Mouse (Mus musculus) liver, adult 2 months (tissue): ENCODE measurements around the gene Necab3.

Experiments used
- CTCF ChIP-seq: fragments of 200-500 bp; IDR thresholded peaks from 2 replicates; pipeline ENCODE4 v1.5.1; 2011; ENCODE audit warnings: low read depth, low read length, control low read depth
- POLR2A ChIP-seq: fragments of 200-500 bp; IDR thresholded peaks from 2 replicates; pipeline ENCODE4 v1.6.1; 2011; ENCODE audit warnings: low read length, control low read depth; ENCODE audit not compliant: insufficient read depth; ENCODE audit errors: extremely low read depth

GRCm38 (mm10) chr2:154576876-154577743 is 18.4 kb upstream of the Necab3 start:
- no peak for TF ChIP-seq CTCF
- TF ChIP-seq POLR2A: no peak
